Mouse (Mus musculus) embryonic fibroblast, embryonic 13.5 days (primary cell): Measurements from ENCODE around the gene Ccnjl. TPM values are rescaled to one million over a fixed set of nuclear protein-coding genes. Genes with fewer than 3 reads are reported as not detected.

ENCODE experiments used
- H3K27ac ChIP-seq: 2 replicates; pipeline ENCODE4 v1.5.1; 2012; ENCODE audit warnings: low read length, control low read depth, inconsistent platforms; ENCODE audit not compliant: insufficient read depth
- H3K4me1 ChIP-seq: 2 replicates; pipeline ENCODE4 v1.6.1; 2011; ENCODE audit warnings: low read length; ENCODE audit not compliant: control insufficient read depth, insufficient read depth
- H3K4me3 ChIP-seq: 2 replicates; pipeline ENCODE4 v1.5.1; 2011; ENCODE audit warnings: mild to moderate bottlenecking, control low read depth, low read length; ENCODE audit not compliant: insufficient read depth
- CTCF ChIP-seq: IDR thresholded peaks from 2 replicates; pipeline ENCODE4 v1.5.1; 2011; ENCODE audit warnings: mild to moderate bottlenecking, control low read depth, low read length, moderate library complexity, borderline replicate concordance; ENCODE audit not compliant: insufficient read depth
- POLR2A ChIP-seq: IDR thresholded peaks from 2 replicates; pipeline ENCODE4 v1.6.1; 2011; ENCODE audit warnings: low read depth, mild to moderate bottlenecking, control low read depth, low read length, moderate library complexity
- polyA plus RNA-seq: library from polyadenylated mRNA; stranded (reverse); fragments of >200 nt; gene quantifications from 2 replicates; pipeline ENCODE4 v1.2.4, GENCODE M21; 2011; ENCODE audit warnings: low read depth; ENCODE audit not compliant: missing spikeins, insufficient read length

Ccnjl gene
- polyA plus RNA-seq, 1 experiment: 0.26 TPM

DNA sequence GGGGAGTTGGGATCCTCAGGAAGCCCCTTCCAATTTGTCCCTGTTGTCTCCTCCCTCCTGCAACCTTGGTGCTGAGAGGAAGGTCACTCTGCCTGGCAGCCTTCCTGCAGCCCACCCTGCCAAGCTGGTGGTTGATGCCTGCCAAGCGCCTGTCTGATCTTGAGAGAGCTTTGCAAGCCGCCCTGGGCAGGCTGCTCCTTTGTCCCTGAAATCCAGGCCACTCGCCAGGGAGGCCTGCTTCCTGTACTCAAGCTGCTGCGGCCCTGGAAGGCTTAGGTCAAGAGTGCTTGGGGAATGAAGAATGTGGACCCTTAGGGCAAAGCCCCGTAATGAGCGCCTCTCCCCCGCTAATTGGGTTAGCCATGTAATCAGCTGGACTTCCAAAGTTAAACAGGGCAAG is 19.6 kb downstream of the Ccnjl start:
- no peak overlapping the region for H3K4me3 ChIP-seq
- no peak for TF ChIP-seq CTCF
- TF ChIP-seq POLR2A: no peak
- no peak overlapping the region for H3K27ac ChIP-seq
- no peaks in the 10 kb centered on the region for H3K4me1 ChIP-seq

DNA sequence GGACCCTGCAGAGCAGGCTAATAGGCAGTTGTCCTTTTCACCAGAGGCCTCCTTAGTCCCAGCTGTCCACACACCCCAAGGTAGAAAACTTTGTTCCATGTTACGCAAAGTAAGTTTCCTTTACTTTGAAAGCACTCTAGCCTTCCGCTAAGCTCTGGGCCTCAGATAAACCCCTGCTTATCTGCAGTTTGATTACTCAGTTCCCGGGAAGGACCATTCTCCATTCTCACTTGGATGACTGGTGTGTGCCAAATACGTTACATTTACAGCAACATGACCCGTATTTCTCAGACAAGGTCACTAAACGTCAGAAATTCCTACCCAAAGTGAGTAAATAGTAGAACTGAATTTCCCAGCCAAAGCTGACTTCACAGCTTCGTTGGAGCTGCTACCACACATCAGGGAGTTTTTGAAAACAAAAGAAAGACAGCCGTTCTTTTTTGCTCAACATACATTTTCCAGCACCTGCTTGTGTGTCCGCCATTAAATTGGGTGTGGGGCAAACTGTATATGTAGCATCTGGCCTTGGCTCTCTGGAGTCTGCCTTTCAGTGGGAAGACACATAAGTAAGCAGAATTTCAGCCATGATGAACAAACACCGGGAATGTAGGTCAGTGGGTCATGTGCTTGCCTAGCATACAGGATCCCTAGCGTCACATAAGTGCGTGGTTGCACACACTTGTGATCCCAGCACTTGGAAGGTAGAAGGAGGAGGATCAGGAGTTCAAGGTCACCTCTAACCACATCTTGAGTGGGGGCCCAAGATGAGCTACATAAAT is 20.3 kb downstream of the Ccnjl start:
- H3K27ac ChIP-seq: no peak overlapping the region
- TF ChIP-seq POLR2A: no peak
- TF ChIP-seq CTCF: no peak
- no peak overlapping the region for H3K4me3 ChIP-seq
- H3K4me1 ChIP-seq: no peaks in the 10 kb centered on the region

DNA sequence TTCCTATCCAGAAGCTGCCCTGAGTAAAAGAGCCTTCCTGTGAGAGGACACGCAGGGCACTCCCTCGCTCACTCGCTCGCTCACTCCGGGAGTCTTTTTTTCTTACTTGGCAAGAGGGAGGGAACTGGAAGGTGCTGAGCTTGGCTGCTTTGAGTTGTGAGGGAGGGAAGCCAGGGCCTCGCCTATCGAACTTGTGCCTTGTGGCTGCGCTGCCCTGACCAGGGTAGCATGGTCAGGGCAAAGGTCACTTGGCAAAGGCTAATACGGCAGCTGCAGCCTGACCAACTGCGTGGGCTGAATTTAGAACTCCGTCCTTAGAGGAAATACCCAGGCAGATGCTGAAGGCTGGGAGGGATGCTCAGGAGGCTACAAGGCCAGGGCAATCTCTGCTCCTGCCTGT is 21.1 kb downstream of the Ccnjl start:
- TF ChIP-seq CTCF: no peak
- TF ChIP-seq POLR2A: no peak
- Histone ChIP-seq H3K27ac (no peak overlapping the region), H3K4me3 (no peak overlapping the region), H3K4me1 (no peaks in the 10 kb centered on the region)

DNA sequence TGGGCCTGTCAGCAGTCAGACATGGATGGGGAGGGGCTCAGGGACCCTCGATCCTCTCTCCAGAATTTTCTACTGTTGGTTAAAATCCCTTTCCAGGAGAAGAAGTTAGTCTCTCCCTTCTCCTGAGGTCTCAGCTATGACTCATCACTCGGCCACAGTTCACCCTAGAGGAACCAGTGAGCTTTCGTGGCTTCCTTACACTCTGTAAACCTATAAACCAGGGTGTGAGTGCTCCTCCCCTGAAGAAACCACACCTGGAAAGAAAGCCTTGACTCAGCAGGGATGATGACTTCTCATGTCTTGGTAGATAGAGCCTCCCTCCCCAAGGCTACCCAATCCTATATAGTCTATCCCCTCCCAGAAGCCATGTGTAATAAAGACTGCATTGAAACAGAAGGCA is 23.2 kb downstream of the Ccnjl start:
- TF ChIP-seq CTCF: no peak
- TF ChIP-seq POLR2A: no peak
- H3K4me1 ChIP-seq: no peaks in the 10 kb centered on the region
- H3K4me3 ChIP-seq: no peak overlapping the region
- H3K27ac ChIP-seq: no peak overlapping the region

DNA sequence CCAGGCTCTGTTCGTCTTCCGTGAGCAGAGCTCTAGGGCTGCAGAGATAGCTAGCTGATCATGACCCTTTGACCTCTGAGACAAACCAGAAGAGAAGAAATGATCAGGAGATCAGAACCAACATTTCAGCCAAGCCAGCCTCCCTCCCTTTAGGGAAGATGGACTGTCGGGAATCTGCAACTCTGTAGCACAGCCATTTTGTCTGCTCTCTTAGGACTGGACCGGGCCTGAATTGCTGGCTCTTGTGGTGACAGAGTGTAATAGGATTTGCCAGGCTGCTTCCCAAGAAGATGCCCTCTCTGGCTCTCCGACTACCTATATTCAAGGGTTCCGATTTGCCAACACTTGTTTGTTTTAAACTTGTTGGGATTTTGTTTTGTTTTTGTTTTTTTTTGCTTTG is 24.1 kb downstream of the Ccnjl start:
- TF ChIP-seq CTCF: no peak
- no peak for TF ChIP-seq POLR2A
- H3K4me1 ChIP-seq: no peaks in the 10 kb centered on the region
- no peak overlapping the region for H3K4me3 ChIP-seq
- H3K27ac ChIP-seq: no peak overlapping the region

DNA sequence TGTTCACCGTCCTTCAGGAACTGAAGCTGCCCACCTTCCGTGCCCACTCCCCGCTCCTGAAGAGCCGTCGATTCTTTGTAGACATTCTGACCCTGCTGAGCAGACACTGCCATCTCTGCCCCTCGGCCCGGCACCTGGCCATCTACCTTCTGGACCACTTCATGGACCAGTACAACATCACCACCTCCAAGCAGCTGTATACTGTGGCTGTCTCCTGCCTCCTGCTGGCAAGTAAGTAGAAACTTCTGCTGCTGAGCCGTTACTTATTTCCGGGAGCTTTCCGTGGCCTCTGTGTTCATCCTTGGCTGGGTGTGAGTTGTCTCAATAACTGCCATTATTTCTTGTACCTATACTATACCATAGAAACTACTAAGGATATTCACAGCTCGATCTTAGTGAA is 28.0 kb downstream of the Ccnjl start:
- Histone ChIP-seq H3K4me1 (no peaks in the 10 kb centered on the region), H3K27ac (no peak overlapping the region), H3K4me3 (no peak overlapping the region)
- no peak for TF ChIP-seq CTCF
- no peak for TF ChIP-seq POLR2A

DNA sequence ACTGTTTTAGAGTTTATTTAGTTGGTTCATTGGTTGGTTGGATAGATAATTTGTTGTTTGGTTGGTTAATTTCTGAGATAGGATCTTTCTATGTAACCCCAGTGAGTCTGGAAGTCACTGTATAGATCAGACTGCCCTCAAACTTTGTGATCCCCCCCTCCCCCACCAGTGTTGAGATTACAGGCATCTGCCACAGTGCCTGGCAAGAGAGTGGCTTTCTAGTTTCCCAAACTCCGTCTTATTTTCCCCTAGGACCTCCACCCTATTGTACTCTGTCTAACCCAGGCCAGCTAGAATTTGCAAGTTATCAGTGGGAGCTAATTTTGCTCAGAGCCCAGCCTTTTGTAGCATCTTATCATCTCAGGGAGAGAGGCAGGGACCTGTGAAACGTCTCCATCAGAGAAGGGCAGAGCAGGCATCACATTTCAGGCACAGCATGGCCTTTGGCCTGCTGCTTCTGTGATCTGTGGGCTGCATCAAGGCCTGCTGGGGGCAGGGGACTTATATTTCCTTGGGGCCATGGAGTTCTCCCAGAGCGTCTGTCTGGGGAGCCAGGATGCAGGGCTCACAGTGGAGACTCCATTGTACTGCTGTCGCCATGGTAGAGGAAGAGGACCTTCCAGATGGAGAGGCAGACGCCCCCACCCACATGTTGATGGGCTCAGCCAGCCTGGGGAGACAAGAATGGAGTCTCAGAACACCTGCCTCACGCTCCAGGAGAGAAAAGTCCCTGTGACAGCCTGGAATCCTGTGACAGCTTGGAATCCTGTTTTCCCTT is 31.1 kb downstream of the Ccnjl start:
- TF ChIP-seq POLR2A (no peak), CTCF (no peak)
- Histone ChIP-seq H3K27ac (no peak overlapping the region), H3K4me3 (no peak overlapping the region), H3K4me1 (no peaks in the 10 kb centered on the region)

DNA sequence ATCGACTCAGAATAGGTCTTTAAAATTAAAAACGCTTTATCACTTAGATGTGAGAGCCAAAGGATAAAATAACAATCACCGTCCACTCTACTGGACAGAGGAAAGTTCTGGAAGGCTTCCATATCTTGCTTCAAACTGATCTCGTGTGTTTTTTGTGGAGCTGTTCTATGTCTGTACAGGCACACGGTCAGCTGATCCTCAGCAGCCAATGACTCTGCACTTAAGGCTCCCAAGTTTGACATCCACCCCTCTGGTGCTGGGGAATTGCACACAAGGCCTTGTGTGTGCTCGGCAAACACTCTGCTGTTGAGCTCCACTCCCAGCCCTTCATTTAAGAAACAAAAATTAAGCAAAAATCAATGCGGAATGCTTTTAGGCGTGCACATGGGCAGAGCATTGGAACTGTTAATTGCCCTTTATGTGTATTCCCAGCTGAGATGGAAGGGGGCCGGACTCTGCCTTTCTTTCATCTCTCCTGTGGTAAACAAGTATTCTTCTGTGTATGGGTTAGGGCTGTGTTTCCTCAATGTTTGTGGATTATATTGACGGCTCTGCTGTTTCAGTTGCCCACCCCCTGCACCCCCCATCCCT is 35.2 kb downstream of the Ccnjl start:
- no peak for TF ChIP-seq POLR2A
- no peak for TF ChIP-seq CTCF
- Histone ChIP-seq H3K27ac (no peak overlapping the region), H3K4me1 (no peaks in the 10 kb centered on the region), H3K4me3 (no peak overlapping the region)

DNA sequence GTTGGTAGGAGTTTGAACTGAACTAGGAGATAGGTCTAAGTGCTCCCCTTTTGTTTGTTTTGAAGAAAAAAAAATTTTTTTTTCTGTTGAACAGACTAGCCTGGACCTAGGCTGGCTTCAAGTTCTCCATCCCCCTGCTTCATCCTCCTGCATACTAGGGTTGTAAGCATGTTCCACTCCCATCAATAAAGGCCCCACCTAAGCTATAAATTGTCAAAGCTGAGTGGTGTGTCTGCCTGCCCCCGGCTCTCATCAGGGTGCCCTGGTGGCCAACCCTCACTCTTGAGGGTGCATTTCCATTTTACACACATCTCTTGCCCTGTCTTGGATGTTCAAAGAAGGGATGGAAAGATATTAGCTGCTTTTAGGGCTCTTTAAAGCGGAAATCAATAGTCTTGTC is 36.8 kb downstream of the Ccnjl start:
- Histone ChIP-seq H3K4me3 (no peak overlapping the region), H3K27ac (no peak overlapping the region)
- TF ChIP-seq CTCF (no peak), POLR2A (no peak)

DNA sequence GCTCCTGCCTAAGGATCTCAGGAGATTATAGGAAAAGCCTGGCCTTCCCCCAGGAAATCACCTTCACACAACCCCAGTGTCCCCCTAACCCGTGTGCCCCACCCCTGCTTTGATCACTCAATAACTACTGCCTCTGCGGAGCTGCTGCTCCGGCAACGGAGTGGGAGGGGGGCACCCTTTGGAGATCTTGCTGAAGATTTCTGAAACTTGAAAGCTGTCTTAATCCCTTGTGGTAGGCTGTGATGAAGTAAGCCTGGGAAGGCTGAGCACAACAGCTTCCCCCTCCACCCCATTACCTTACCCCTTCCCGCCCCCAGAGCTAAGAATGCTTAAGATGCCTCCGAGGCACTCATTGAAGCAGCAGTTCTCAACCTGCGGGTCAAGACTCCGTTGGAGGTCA is 37.3 kb downstream of the Ccnjl start:
- no peaks in the 10 kb centered on the region for H3K4me1 ChIP-seq
- no peak overlapping the region for H3K27ac ChIP-seq
- H3K4me3 ChIP-seq: no peak overlapping the region
- no peak for TF ChIP-seq POLR2A
- TF ChIP-seq CTCF: no peak

More for the DNA sequence above, 36.8 kb downstream of the Ccnjl start:
- H3K4me1 ChIP-seq: no peaks in the 10 kb centered on the region
